Mouse (Mus musculus) heart, adult 8-10 months (tissue): ENCODE results near the gene Lrrc55. TPM values are rescaled to one million over a fixed set of nuclear protein-coding genes. Genes with fewer than 3 reads are reported as not detected.
"Not testable (repeated sequence)": the region's sequence is repeated elsewhere in the genome, so short reads cannot be mapped to it uniquely, and the experiment has no call there.

Experiments used
- DNase-seq: peaks from one replicate; pipeline ENCODE4 v3.0.0; 2022; ENCODE audit warnings: low spot score
- total RNA-seq, 4 experiments: library from RNA; stranded (reverse); gene quantifications; 2 replicates each; pipeline ENCODE4 v1.2.4; 2022

Gene Lrrc55
- 1 to 10 TPM in 3 of 4 experiments, under 1 TPM in 1; 0.84 to 2.4 (median 2.0) TPM for total RNA-seq

- no peak for DNase-seq
Measured at GRCm38 (mm10) chr2:85196901-85197300, at the start of gene Lrrc55. Gene Lrrc55 (minus strand): TSS chr2:85197197.

- DNase-seq = peak; percentile 86
Measured at GRCm38 (mm10) chr2:85246506-85247082, 49.6 kb upstream of the Lrrc55 start.

GRCm38 (mm10) chr2:85245737-85246136 lies 48.7 kb upstream of the Lrrc55 start:
- DNase-seq = no peak

- peak; percentile 69 for DNase-seq
Measured at GRCm38 (mm10) chr2:85238068-85238667, 41.2 kb upstream of the Lrrc55 start.

GRCm38 (mm10) chr2:85237231-85237630 lies 40.2 kb upstream of the Lrrc55 start:
- DNase-seq = not testable (repeated sequence)

- DNase-seq = no peak
Measured at GRCm38 (mm10) chr2:85230771-85231511, 33.9 kb upstream of the Lrrc55 start.

GRCm38 (mm10) chr2:85229606-85230005 lies 32.6 kb upstream of the Lrrc55 start:
- no peak for DNase-seq

GRCm38 (mm10) chr2:85227816-85228335 lies 30.9 kb upstream of the Lrrc55 start:
- no peak for DNase-seq

- no peak for DNase-seq
Measured at GRCm38 (mm10) chr2:85224221-85225179, 27.5 kb upstream of the Lrrc55 start.

- DNase-seq = no peak
Measured at GRCm38 (mm10) chr2:85216606-85217005, 19.6 kb upstream of the Lrrc55 start.

GRCm38 (mm10) chr2:85213746-85214145 lies 16.7 kb upstream of the Lrrc55 start:
- DNase-seq = no peak

- DNase-seq = no peak
Measured at GRCm38 (mm10) chr2:85209301-85209700, 12.3 kb upstream of the Lrrc55 start.

GRCm38 (mm10) chr2:85205170-85205569 lies 8.2 kb upstream of the Lrrc55 start:
- DNase-seq = no peak

- DNase-seq = no peak
Measured at GRCm38 (mm10) chr2:85198011-85198965, 1.3 kb upstream of the Lrrc55 start.

- no peak for DNase-seq
Measured at GRCm38 (mm10) chr2:85194566-85194965, 2.4 kb downstream of the Lrrc55 start.

GRCm38 (mm10) chr2:85187582-85188151 lies 9.3 kb downstream of the Lrrc55 start:
- no peak for DNase-seq

GRCm38 (mm10) chr2:85178139-85178800 lies 18.7 kb downstream of the Lrrc55 start:
- DNase-seq = peak; percentile 77

GRCm38 (mm10) chr2:85173545-85173944 lies 23.5 kb downstream of the Lrrc55 start:
- DNase-seq = no peak

GRCm38 (mm10) chr2:85172763-85173103 lies 24.3 kb downstream of the Lrrc55 start:
- no peak for DNase-seq
